Mouse (Mus musculus) small intestine, adult 2 months (tissue): Measurements from ENCODE around the gene Pih1d1.

ENCODE experiments used
- CTCF ChIP-seq: fragments of 200-500 bp; IDR thresholded peaks from 2 replicates; pipeline ENCODE4 v1.5.1; 2012; ENCODE audit warnings: low read depth, mild to moderate bottlenecking, control low read depth, inconsistent platforms, low read length, moderate library complexity, mixed read lengths; ENCODE audit not compliant: insufficient replicate concordance, insufficient read length; ENCODE audit errors: extremely low read depth
- POLR2A ChIP-seq: fragments of 200-500 bp; IDR thresholded peaks from 2 replicates; pipeline ENCODE4 v1.6.1; 2012; ENCODE audit warnings: low read depth, mild to moderate bottlenecking, control low read depth, inconsistent platforms, low read length, moderate library complexity

DNA sequence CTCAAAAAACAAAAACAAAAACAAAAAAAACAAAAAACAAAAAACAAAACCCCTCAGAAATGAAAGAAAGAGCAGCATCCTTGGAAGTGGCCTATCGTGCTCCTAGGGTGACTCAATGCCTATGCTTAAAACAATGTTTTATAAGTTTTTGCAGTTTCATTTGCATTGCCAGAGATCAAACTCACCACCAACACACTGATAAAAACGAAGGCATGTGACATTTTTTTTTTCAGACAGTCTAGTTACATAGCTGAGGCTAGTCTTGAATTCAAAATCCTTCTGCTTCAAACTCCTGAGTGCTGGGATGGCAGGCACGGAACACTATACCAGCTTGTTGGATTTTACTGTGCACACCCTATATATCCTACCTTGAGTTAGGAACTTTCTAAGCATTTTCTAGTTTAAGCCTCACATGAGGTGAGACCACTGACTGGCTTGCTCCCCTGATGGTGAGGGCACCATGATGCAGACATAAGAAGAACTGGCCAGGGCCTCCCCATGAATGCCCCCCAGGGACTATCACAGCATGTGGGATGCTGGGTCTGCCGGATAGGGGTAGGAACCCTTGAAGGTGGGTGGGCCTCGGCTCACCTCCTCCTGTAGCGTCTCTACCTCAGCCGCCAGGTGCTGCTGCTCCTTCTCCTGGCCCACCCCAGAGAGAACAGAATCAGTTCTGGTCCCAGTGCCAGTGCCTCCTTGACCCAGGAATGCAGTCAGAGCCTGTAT is 38.6 kb downstream of the Pih1d1 start:
- TF ChIP-seq CTCF (no peak), POLR2A (no peak)
